Mouse (Mus musculus): ENCODE results near the gene Prss43. TPM values are rescaled to one million over a fixed set of nuclear protein-coding genes. Genes with fewer than 3 reads are reported as not detected.
A peak's percentile ranks its signal among the peaks of the same experiment; 100 is the strongest.

Gene Prss43
- polyA plus RNA-seq, 1 experiment from 2014 or later = not detected

- Histone ChIP-seq H3K9me3 (replicated peaks) (no peaks in the 10 kb centered on the region), H3K4me1 (peaks cover 22% of the 10 kb centered on the region; the same call in 1 of the 2 replicates), H3K9ac (no peak overlapping the region), H3K27me3 (replicated peaks) (peaks cover 81% of the 10 kb centered on the region), H3K36me3 (no peaks in the 10 kb centered on the region), H3K4me2 (no peak overlapping the region), H3K4me3 (no peak overlapping the region), H3K27ac (peak overlapping the region; percentile 47; the same call in 1 of the 2 replicates)
- 62% methylated on average over 1 of the region's 1 CpGs for WGBS (ENCODE audit: insufficient replicate concordance)
- no peak for ATAC-seq
These were observed 50.9 kb downstream of the Prss43 start for GRCm38 (mm10) chr9:110877353-110877752.

GRCm38 (mm10) chr9:110877888-110878287 is 51.4 kb downstream of the Prss43 start:
- H3K27ac ChIP-seq = peak overlapping the region; percentile 47; the same call in 1 of the 2 replicates

GRCm38 (mm10) chr9:110879191-110879920 is 52.9 kb downstream of the Prss43 start, which contains the start of gene Als2cl:
TSS of gene Als2cl (plus strand) at chr9:110879870.
- Histone ChIP-seq H3K9ac (peak within 1 kb of the TSS; percentile 51), H3K9me3 (replicated peaks) (no peaks in the 10 kb centered on the region), H3K27me3 (replicated peaks) (peaks cover 61% of the 10 kb centered on the region), H3K36me3 (no peaks in the 10 kb centered on the region), H3K4me2 (peak within 1 kb of the TSS; percentile 63), H3K4me1 (peaks cover 14% of the 10 kb centered on the region; the same call in 1 of the 2 replicates), H3K27ac (no peak within 1 kb of the TSS; the same call in 1 of the 2 replicates), H3K4me3 (peak within 1 kb of the TSS; percentile 55)
- ATAC-seq = no peak
- WGBS (ENCODE audit: insufficient replicate concordance) = 14% methylated on average over 12 of the region's 12 CpGs

More at GRCm38 (mm10) chr9:110877888-110878287, 51.4 kb downstream of the Prss43 start:
- Histone ChIP-seq H3K4me2 (no peak overlapping the region), H3K9me3 (replicated peaks) (no peaks in the 10 kb centered on the region), H3K4me3 (no peak overlapping the region), H3K27me3 (replicated peaks) (peaks cover 76% of the 10 kb centered on the region), H3K4me1 (peaks cover 22% of the 10 kb centered on the region; the same call in 1 of the 2 replicates), H3K36me3 (no peaks in the 10 kb centered on the region), H3K9ac (no peak overlapping the region)
- 61% methylated on average over 5 of the region's 5 CpGs for whole genome bisulfite sequencing (ENCODE audit: insufficient replicate concordance)
- no peak for ATAC-seq

- peaks cover 8% of the 10 kb centered on the region; the same call in 1 of the 2 replicates for H3K4me1 ChIP-seq
- peak within 1 kb of the TSS; percentile 55 for H3K4me3 ChIP-seq
- no peaks in the 10 kb centered on the region for H3K36me3 ChIP-seq
- under 1% methylated on average over 54 of the region's 57 CpGs for WGBS (ENCODE audit: insufficient replicate concordance)
- peak within 1 kb of the TSS; percentile 63 for H3K4me2 ChIP-seq
- ATAC-seq = peak; percentile 28; the same call in 1 of the 2 replicates
- H3K27me3 ChIP-seq (replicated peaks) = peaks cover 54% of the 10 kb centered on the region
- H3K27ac ChIP-seq = no peak within 1 kb of the TSS; the same call in 1 of the 2 replicates
- no peaks in the 10 kb centered on the region for H3K9me3 ChIP-seq (replicated peaks)
- peak within 1 kb of the TSS; percentile 51 for H3K9ac ChIP-seq
These were observed 53.6 kb downstream of the Prss43 start, which contains the start of gene Tmie for GRCm38 (mm10) chr9:110879998-110880561. TSS of gene Tmie (minus strand) at chr9:110880113.

GRCm38 (mm10) chr9:110880772-110881171 is 54.3 kb downstream of the Prss43 start:
- no peak overlapping the region for H3K27ac ChIP-seq
- 53% methylated on average over 4 of the region's 4 CpGs for WGBS (ENCODE audit: insufficient replicate concordance)
- peak overlapping the region; percentile 55 for H3K4me3 ChIP-seq
- no peak overlapping the region for H3K9ac ChIP-seq
- peaks cover 48% of the 10 kb centered on the region for H3K27me3 ChIP-seq (replicated peaks)
- H3K4me1 ChIP-seq = peaks cover 8% of the 10 kb centered on the region; the same call in 1 of the 2 replicates
- no peaks in the 10 kb centered on the region for H3K9me3 ChIP-seq (replicated peaks)
- H3K4me2 ChIP-seq = peak overlapping the region; percentile 63
- no peak for ATAC-seq
- H3K36me3 ChIP-seq = no peaks in the 10 kb centered on the region

Other genes starting within 250 kb of the Prss43 start
- gene Nradd, start 202.2 kb upstream of the Prss43 start, polyA plus RNA-seq (2016; fragmentation: Nextera tagmentation; extraction: Ambion mirVana) = 5.3 and 6.7 TPM in 2 replicates
- 4.7 and 4.9 TPM in 2 replicates for gene Nbeal2, start 172.5 kb upstream of the Prss43 start, polyA plus RNA-seq (2016; fragmentation: Nextera tagmentation; extraction: Ambion mirVana)
- 103 and 105 TPM in 2 replicates for gene Ccdc12, start 170.2 kb upstream of the Prss43 start, polyA plus RNA-seq (2016; fragmentation: Nextera tagmentation; extraction: Ambion mirVana)
- 0.48 and 1.6 TPM in 2 replicates for gene Myl3, start 84.8 kb upstream of the Prss43 start, polyA plus RNA-seq (2016; fragmentation: Nextera tagmentation; extraction: Ambion mirVana)
- gene Pth1r, start 79.5 kb upstream of the Prss43 start, polyA plus RNA-seq (2016; fragmentation: Nextera tagmentation; extraction: Ambion mirVana) = 7.8 and 9.1 TPM in 2 replicates
- not detected in 2 replicates for gene Prss42, start 28.5 kb upstream of the Prss43 start, polyA plus RNA-seq (2016; fragmentation: Nextera tagmentation; extraction: Ambion mirVana)
- gene Prss44, start 12.7 kb upstream of the Prss43 start, polyA plus RNA-seq (2016; fragmentation: Nextera tagmentation; extraction: Ambion mirVana) = not detected in 2 replicates
- not detected in 2 replicates for gene Prss45, start 7.9 kb downstream of the Prss43 start, polyA plus RNA-seq (2016; fragmentation: Nextera tagmentation; extraction: Ambion mirVana)
- not detected in 2 replicates for gene Prss46, start 17.8 kb downstream of the Prss43 start, polyA plus RNA-seq (2016; fragmentation: Nextera tagmentation; extraction: Ambion mirVana)
- gene Prss50, start 31.3 kb downstream of the Prss43 start, polyA plus RNA-seq (2016; fragmentation: Nextera tagmentation; extraction: Ambion mirVana) = 27.5 and 30.9 TPM in 2 replicates
- 2.4 and 3.2 TPM in 2 replicates for gene Als2cl, start 53.2 kb downstream of the Prss43 start, polyA plus RNA-seq (2016; fragmentation: Nextera tagmentation; extraction: Ambion mirVana)
- gene Tmie, start 53.4 kb downstream of the Prss43 start, polyA plus RNA-seq (2016; fragmentation: Nextera tagmentation; extraction: Ambion mirVana) = 1.4 and 1.6 TPM in 2 replicates
- gene Fam240a, start 90.2 kb downstream of the Prss43 start, polyA plus RNA-seq (2016; fragmentation: Nextera tagmentation; extraction: Ambion mirVana) = not detected in 2 replicates
- gene Tdgf1, start 119.5 kb downstream of the Prss43 start, polyA plus RNA-seq (2016; fragmentation: Nextera tagmentation; extraction: Ambion mirVana) = not detected in 2 replicates
- gene Lrrc2, start 124.9 kb downstream of the Prss43 start, polyA plus RNA-seq (2016; fragmentation: Nextera tagmentation; extraction: Ambion mirVana) = 0.12 and 0.26 TPM in 2 replicates
- 6.7 and 8.1 TPM in 2 replicates for gene Rtp3, start 163.9 kb downstream of the Prss43 start, polyA plus RNA-seq (2016; fragmentation: Nextera tagmentation; extraction: Ambion mirVana)
- gene Ltf, start 192.6 kb downstream of the Prss43 start, polyA plus RNA-seq (2016; fragmentation: Nextera tagmentation; extraction: Ambion mirVana) = 17.0 and 18.7 TPM in 2 replicates
- 12.2 and 13.4 TPM in 2 replicates for gene Ccrl2, start 230.8 kb downstream of the Prss43 start, polyA plus RNA-seq (2016; fragmentation: Nextera tagmentation; extraction: Ambion mirVana)